ENCODE assay signal across 22 mouse cellular contexts in the genomic region with DNA sequence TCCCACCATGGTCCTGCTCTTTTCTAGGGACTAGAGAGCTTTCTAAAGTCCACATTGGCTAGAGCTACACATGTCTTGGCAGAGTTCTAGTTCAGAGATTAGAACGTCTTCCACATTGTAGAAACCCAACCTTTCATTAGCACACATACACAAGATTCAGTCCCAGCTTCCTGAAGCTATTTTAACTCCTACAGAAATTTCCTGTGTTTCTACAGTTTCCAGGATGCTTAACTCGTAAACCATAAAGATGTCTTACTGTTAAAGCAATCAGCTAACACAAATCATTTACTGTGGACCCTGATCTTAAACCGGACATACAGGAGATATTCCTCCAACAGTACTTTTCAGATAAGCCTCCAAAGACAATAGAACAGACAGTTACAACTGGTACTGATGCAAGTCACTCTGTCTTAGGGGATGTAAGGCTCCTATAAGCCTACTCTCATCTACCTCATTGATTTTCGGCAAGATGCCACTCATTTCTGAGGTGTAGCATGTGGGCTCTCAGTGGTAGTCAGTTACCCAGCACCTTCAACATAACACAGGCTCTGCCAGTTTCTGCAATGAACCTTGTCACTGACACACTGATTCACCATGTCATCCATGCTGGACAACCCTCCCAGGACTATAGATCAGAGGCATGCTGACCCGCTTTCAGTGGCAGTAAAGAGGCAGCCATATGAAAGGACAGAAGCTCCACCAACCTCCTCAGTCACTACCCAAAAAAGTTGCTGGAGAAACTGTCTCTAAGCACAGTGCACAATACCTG. TPM values are rescaled to one million over a fixed set of nuclear protein-coding genes. Genes with fewer than 3 reads are reported as not detected.
DNase-seq lines count a peak whose midpoint lies in the region; ATAC-seq lines count a peak whose summit lies in the region.
"Had no signal": no experiment of that assay in that cellular context is flagged by ENCODE, and none has a peak within 500 bp of the region (broad histone marks: within the 10 kb centered on the region; RNA-seq: fewer than 3 reads in every experiment).

No protein-coding gene starts in this region.

- no peak overlapping the region for H3K4me2 ChIP-seq in kidney, embryonic 16.5 days (replicated peaks; ENCODE audit: low read depth, low read length)
- H3K4me2 ChIP-seq: hindbrain, embryonic 13.5 days; limb, embryonic 13.5 days; midbrain, embryonic 11.5 days had no signal

- no peaks in the 10 kb centered on the region for H3K27me3 ChIP-seq in kidney, embryonic 16.5 days (ENCODE audit: insufficient read depth, low read length)
- H3K27me3 ChIP-seq: hindbrain, embryonic 13.5 days; limb, embryonic 13.5 days had no signal

- peak overlapping the region; percentile 70 for H3K27ac ChIP-seq in kidney, embryonic 16.5 days (ENCODE audit: low read length)
- peak overlapping the region; percentile 64 for H3K27ac ChIP-seq in brown adipose tissue, adult 24 weeks (replicated peaks; ENCODE audit: low read depth, low read length)
- H3K27ac ChIP-seq: hindbrain, embryonic 13.5 days; left cerebral cortex, adult 2 months had no signal

- no peak overlapping the region for H3K9ac ChIP-seq in kidney, embryonic 16.5 days (replicated peaks; ENCODE audit: low read length)
- H3K9ac ChIP-seq: hindbrain, embryonic 13.5 days; limb, embryonic 13.5 days had no signal

- WGBS in kidney, embryonic 16.5 days, result 57% methylated on average over 5 of the region's 5 CpGs

- intact Hi-C loops in heart, postnatal 10 days (cut with DNase I), result loop anchor here (2.0 to 10.0 kb wide), 3 partner anchors 45 to 273 kb away; a partner anchor contains a TSS

- no peak overlapping the region for H3K4me3 ChIP-seq in kidney, embryonic 16.5 days (ENCODE audit: low read length)
- no peak overlapping the region for H3K4me3 ChIP-seq in brown adipose tissue, adult 24 weeks (ENCODE audit: insufficient read depth, low read depth, low read length)
- H3K4me3 ChIP-seq: hindbrain, embryonic 13.5 days; left cerebral cortex, adult 2 months; limb, embryonic 13.5 days had no signal

- peaks cover 32% of the 10 kb centered on the region for H3K36me3 ChIP-seq in kidney, embryonic 16.5 days (ENCODE audit: insufficient read depth, low read length)

- peaks cover 33% of the 10 kb centered on the region for H3K4me1 ChIP-seq in kidney, embryonic 16.5 days (ENCODE audit: insufficient read depth, low read length)
- H3K4me1 ChIP-seq in brown adipose tissue, adult 24 weeks (ENCODE audit: control insufficient read depth, insufficient read depth, insufficient read length, low read length), result peaks cover 42% of the 10 kb centered on the region

- peak; percentile 46 for DNase-seq in heart, adult 8-10 months (ENCODE audit: low spot score)
- DNase-seq in heart, postnatal 10 days, result no peak
- no peak for DNase-seq in kidney, adult 9 months
- DNase-seq in brain, adult 2 months (ENCODE audit: low read depth, low spot score), result peak; percentile 61
- no peak for DNase-seq in gastrocnemius, postnatal 25 days
- DNase-seq: adrenal gland, adult 2 months; gastrocnemius, postnatal 10 days; lung, postnatal 36 days; retina, postnatal 1 day had no signal

- no peaks in the 10 kb centered on the region for H3K9me3 ChIP-seq in kidney, embryonic 16.5 days (ENCODE audit: low read length)
- H3K9me3 ChIP-seq: hindbrain, embryonic 13.5 days; limb, embryonic 13.5 days had no signal

- ATAC-seq in kidney, embryonic 16.5 days (ENCODE audit: low FRiP score, low TSS enrichment), result no peak
- ATAC-seq: intestine, postnatal 0 days had no signal

RNA-seq across cellular contexts. Expression of a gene that starts 45.7 kb away (rescaled TPM):
- total RNA-seq in heart, adult 8-10 months (2022), result 10 to 100 TPM in 3 of 4 experiments, 1 to 10 TPM in 1; 9.5 to 26.9 (median 14.3) TPM
- total RNA-seq in heart, postnatal 10 days (2021), result 1 to 10 TPM; 2.3 to 3.4 TPM
- 18.2 and 21.0 TPM in 2 replicates for polyA plus RNA-seq in kidney, embryonic 16.5 days (2015; fragmentation: Nextera tagmentation; extraction: Ambion mirVana)
- not detected in 2 replicates for polyA plus RNA-seq in brown adipose tissue, adult 24 weeks (2012; ENCODE audit: insufficient read depth, insufficient read length, missing spikeins)
- not detected for total RNA-seq in gastrocnemius, postnatal 25 days (2021)
- total RNA-seq: gastrocnemius, postnatal 10 days; layer of hippocampus, adult 18-20 months; MEL; neutrophil, adult 5-6 weeks had no signal
- polyA plus RNA-seq: brain, embryonic 14.5 days; CD4-positive, CD25-positive, alpha-beta regulatory T cell, adult 4 months; embryonic facial prominence, embryonic 11.5 days; hindbrain, embryonic 13.5 days; midbrain, embryonic 11.5 days had no signal

RNA-seq across cellular contexts. Expression of a gene that starts 48.2 kb away (rescaled TPM):
- total RNA-seq in heart, adult 8-10 months (2022), result 100 to 1,000 TPM; 103 to 124 (median 118) TPM
- total RNA-seq in heart, postnatal 10 days (2021), result 100 to 1,000 TPM; 180 to 214 TPM
- 32.1 and 33.6 TPM in 2 replicates for polyA plus RNA-seq in kidney, embryonic 16.5 days (2015; fragmentation: Nextera tagmentation; extraction: Ambion mirVana)
- 15.7 and 16.3 TPM in 2 replicates for polyA plus RNA-seq in brown adipose tissue, adult 24 weeks (2012; ENCODE audit: insufficient read depth, insufficient read length, missing spikeins)
- total RNA-seq in gastrocnemius, postnatal 25 days (2021), result 10 to 100 TPM; 44.6 to 45.8 TPM

Comparison
In these comparisons a context has a peak if more than half of its experiments do, and no peak if none do; other contexts are left out.
1. DNase-seq: peak in heart, adult 8-10 months (single experiment) and brain, adult 2 months (single experiment); none in heart, postnatal 10 days (0 of 2), kidney, adult 9 months (single experiment) and gastrocnemius, postnatal 25 days (single experiment).